Mouse (Mus musculus) stomach, embryonic 14.5 days (tissue): ENCODE measurements around the gene Ttc7. TPM values are rescaled to one million over a fixed set of nuclear protein-coding genes. Genes with fewer than 3 reads are reported as not detected.

Experiments
- ATAC-seq: fragments of 200-750 bp; cut with Nextera tagmentation; 2 replicates; pipeline ENCODE4 v1.8.0; 2017; ENCODE audit warnings: low read depth, moderate TSS enrichment; ENCODE audit not compliant: insufficient number of reproducible peaks, insufficient read depth, low FRiP score
- H3K27ac ChIP-seq: fragments of 300-500 bp; sonication (generic); 2 replicates; pipeline ENCODE4 v1.5.1; 2014; ENCODE audit warnings: mild to moderate bottlenecking, low read length, moderate library complexity, mixed read lengths
- H3K27me3 ChIP-seq: fragments of 300-500 bp; sonication (generic); 2 replicates; pipeline ENCODE4 v1.6.1; 2014; ENCODE audit warnings: low read length, control low read depth, mixed read lengths; ENCODE audit not compliant: control insufficient read depth, insufficient read depth
- H3K36me3 ChIP-seq: fragments of 300-500 bp; sonication (generic); 2 replicates; pipeline ENCODE4 v1.6.1; 2014; ENCODE audit warnings: mild to moderate bottlenecking, control low read depth, low read length, moderate library complexity, mixed read lengths; ENCODE audit not compliant: control insufficient read depth, insufficient read depth
- H3K4me1 ChIP-seq: fragments of 300-500 bp; sonication (generic); 2 replicates; pipeline ENCODE4 v1.6.1; 2014; ENCODE audit warnings: low read length, control low read depth, mixed read lengths; ENCODE audit not compliant: control insufficient read depth, insufficient read depth
- H3K4me2 ChIP-seq: fragments of 300-500 bp; sonication (generic); replicated peaks from 2 replicates; pipeline ENCODE4 v1.6.1; 2014; ENCODE audit warnings: low read depth, low read length, control low read depth
- H3K4me3 ChIP-seq: fragments of 300-500 bp; sonication (generic); 2 replicates; pipeline ENCODE4 v1.5.1; 2014; ENCODE audit warnings: low read depth, low read length, control low read depth
- H3K9ac ChIP-seq: fragments of 300-500 bp; sonication (generic); replicated peaks from 2 replicates; pipeline ENCODE4 v1.6.1; 2014; ENCODE audit warnings: low read depth, mild to moderate bottlenecking, control low read depth, low read length, moderate library complexity, mixed read lengths
- H3K9me3 ChIP-seq: fragments of 300-500 bp; sonication (generic); 2 replicates; pipeline ENCODE4 v1.6.1; 2016; ENCODE audit warnings: low read depth, low read length, control low read depth; ENCODE audit not compliant: control insufficient read depth
- WGBS: fragments of 180-500 bp; shearing (Covaris S2); extraction: QIAGEN DNeasy Blood & Tissue Kit; methylation state at CpG from one replicate; pipeline ENCODE4 v1.1.7; 2014; 5-methylcytosine and 5-hydroxymethylcytosine counted together
- polyA plus RNA-seq: library from polyadenylated mRNA; unstranded; fragments of >200 nt; fragmentation: Nextera tagmentation; extraction: Ambion mirVana; gene quantifications from 2 replicates; pipeline ENCODE4 v1.2.1, GENCODE M21; 2014

Gene Ttc7
- polyA plus RNA-seq, 1 experiment from 2014 or later = 5.9 TPM

DNA sequence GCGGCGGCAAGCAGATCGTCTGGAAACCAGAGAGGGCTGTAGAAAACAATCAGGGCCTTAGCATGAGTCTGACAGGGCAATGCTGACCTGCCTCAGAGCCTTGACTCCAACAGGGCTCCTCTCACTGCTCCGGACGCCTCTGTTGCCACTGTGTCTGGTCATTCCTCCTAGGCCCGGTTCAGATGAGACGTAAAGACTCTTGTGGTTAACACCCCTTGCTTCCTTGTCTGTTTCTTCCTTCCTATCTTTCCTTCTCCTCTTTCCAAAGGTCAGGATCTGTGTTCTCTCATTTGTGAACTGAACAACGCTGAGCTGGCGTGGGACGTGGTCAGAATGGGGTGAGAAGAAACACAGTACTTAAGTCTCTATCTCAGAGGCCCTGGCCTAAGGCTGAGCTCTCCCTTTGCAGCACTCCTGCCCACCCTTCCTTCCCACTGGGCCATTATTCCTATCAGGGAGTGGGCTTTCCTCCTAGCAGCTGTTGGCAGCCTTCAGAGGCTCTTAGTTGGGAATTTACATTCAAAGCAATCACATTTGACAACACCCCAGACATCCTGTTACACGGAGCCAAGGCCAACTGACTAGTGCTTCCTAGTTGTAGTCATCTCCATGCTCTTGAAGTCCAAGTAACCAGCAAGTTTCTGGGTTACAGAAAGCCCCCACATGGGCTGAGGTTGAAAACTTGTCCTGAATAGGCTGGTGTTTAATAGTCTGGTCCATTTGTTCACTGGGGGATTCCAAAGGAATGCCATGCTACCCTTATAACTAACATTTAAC lies 18.4 kb upstream of the Ttc7 start:
- WGBS = 90% methylated on average over 11 of the region's 11 CpGs
- no peak overlapping the region for H3K9ac ChIP-seq
- peak overlapping the region; percentile 85 for H3K4me2 ChIP-seq
- ATAC-seq = no peak
- H3K9me3 ChIP-seq = no peaks in the 10 kb centered on the region; the same call in 1 of the 2 replicates
- H3K4me1 ChIP-seq = peaks cover 8% of the 10 kb centered on the region
- H3K27ac ChIP-seq = no peak overlapping the region
- no peaks in the 10 kb centered on the region for H3K36me3 ChIP-seq
- H3K4me3 ChIP-seq = peak overlapping the region; percentile 87
- H3K27me3 ChIP-seq = no peaks in the 10 kb centered on the region

DNA sequence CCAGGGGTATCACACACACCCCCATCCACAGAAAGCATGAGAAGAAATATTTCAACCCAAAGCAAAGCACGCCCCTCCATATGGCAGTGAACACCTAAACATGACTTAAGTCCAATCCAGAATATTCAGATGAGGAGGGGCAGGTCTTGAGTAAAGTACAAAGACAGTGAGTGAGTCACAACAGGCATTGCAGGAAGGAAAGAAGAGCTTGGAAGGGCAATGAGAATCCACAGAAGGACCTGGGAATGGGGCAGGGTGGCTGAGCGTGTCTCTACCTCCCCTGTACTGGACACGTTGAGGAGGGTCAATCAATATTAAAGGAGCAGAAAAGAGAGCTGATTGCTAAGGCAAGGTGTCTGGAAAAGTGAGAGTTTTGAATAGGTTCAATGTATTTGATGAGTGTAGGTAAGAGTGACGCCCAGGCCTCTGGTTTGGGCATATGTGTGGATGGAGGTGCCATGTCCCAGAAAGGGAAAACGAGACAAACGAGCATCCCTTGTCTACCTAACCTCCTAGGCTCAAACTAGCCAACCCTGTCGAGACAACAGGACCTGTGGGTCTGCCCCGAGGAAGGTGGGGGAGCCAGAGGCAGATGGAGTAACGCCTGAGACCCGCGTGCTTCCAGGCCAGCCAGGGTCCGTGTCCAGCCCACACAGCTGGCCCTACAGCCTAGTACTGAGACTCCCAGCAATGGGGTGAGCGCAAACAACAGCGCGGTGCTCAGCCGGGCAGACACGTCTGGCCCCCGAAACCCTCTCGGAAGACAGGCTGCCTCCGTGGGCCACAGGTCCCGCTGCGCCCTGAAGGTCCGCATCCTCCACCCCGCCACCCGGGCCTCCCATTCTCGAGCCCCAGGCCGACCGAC lies 17.5 kb upstream of the Ttc7 start:
- ATAC-seq = peak; percentile 68
- Histone ChIP-seq H3K27ac (peak overlapping the region; percentile 69; the same call in 1 of the 2 replicates), H3K27me3 (no peaks in the 10 kb centered on the region), H3K9ac (peak overlapping the region; percentile 96), H3K36me3 (no peaks in the 10 kb centered on the region), H3K4me1 (peaks cover 8% of the 10 kb centered on the region), H3K4me2 (peak overlapping the region; percentile 85), H3K9me3 (no peaks in the 10 kb centered on the region; the same call in 1 of the 2 replicates), H3K4me3 (peak overlapping the region; percentile 87)
- WGBS = 6% methylated on average over 28 of the region's 28 CpGs

DNA sequence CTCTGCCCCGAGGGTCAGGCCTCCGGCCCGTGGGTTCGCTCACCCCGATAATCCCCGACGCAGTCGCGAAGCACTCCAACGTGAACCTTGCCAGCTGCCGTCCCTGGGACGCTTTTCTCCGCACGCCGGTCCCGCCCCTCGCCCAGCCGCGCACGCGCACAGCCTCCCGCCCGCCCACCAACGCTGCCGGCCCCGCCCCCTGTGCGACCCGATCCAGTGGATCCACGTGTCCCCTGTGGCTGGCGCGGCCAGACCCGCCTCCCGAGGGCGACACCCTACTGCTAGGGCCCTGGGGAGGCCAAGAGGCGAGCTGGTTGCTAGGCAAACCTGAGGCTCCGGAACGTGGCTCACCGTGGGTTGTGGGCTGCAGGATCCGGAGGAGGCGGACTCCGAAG lies 16.9 kb upstream of the Ttc7 start, which contains the start of gene Mcfd2:
TSS of gene Mcfd2 (minus strand) at position 144 of the 395 bp plus-strand sequence.
- ATAC-seq = peak; percentile 97
- H3K4me2 ChIP-seq = peak within 1 kb of the TSS; percentile 85
- no peaks in the 10 kb centered on the region for H3K36me3 ChIP-seq
- peak within 1 kb of the TSS; percentile 96 for H3K9ac ChIP-seq
- under 1% methylated on average over 41 of the region's 41 CpGs for WGBS
- no peaks in the 10 kb centered on the region for H3K27me3 ChIP-seq
- H3K4me3 ChIP-seq = peak within 1 kb of the TSS; percentile 87
- peaks cover 8% of the 10 kb centered on the region for H3K4me1 ChIP-seq
- H3K9me3 ChIP-seq = no peaks in the 10 kb centered on the region; the same call in 1 of the 2 replicates
- H3K27ac ChIP-seq = peak within 1 kb of the TSS; percentile 70

- 73% methylated on average over 6 of the region's 6 CpGs for WGBS
- Histone ChIP-seq H3K27ac (no peak overlapping the region), H3K27me3 (no peaks in the 10 kb centered on the region), H3K4me1 (peaks cover 5% of the 10 kb centered on the region), H3K9me3 (no peaks in the 10 kb centered on the region; the same call in 1 of the 2 replicates), H3K4me3 (no peak overlapping the region), H3K36me3 (no peaks in the 10 kb centered on the region), H3K4me2 (no peak overlapping the region), H3K9ac (no peak overlapping the region)
- no peak for ATAC-seq
These were observed 13.2 kb upstream of the Ttc7 start for GRCm38 (mm10) chr17:87269454-87269853.

DNA sequence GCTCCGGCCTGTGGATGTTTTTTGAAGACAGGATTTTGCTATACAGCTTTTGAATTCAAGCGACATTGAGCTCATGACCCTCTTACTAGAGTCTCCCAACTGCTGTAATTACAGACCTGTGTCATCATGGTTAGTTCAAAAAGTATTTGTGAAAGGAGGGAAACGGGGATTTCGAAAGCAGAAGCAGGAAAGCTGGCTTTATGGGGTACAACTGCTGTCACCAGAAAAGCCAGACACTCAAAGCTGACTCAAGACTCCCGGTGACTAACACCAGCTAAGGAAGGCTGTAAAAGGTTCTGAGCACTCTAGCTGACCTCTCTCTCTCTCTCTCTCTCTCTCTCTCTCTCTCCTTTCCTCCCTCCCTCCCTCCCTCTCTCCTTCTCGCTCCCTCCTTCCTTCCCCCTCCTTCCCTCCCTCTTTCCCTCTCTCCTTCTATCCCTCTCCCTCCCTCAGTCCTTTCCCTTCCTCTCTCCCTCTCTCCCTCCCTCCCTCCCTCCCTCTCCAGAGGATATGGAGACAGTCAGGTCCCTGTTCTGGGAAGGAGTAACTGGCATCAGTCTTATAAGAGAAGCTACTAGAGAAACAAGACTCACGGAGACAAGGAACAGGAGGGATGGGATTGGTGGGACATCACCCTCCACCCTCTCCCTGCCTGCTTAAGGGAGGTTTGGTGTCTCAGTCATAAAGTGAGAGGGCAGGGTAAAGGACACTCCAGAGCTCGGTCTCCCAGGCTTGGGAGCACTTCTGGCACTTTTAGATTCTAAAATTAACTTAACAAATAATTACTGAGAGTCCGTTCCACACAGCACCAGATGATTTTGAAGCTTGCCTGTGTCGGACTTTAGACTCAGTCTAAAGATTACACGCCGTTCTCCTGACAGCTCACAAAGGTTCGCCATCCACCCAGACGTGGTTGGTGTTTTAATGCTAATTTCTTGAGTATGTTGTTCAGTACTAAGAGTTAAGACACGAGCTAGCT lies 7.0 kb upstream of the Ttc7 start:
- Histone ChIP-seq H3K4me2 (no peak overlapping the region), H3K36me3 (no peaks in the 10 kb centered on the region), H3K4me1 (no peaks in the 10 kb centered on the region), H3K9ac (no peak overlapping the region), H3K27me3 (no peaks in the 10 kb centered on the region), H3K27ac (no peak overlapping the region), H3K9me3 (no peaks in the 10 kb centered on the region; the same call in 1 of the 2 replicates), H3K4me3 (no peak overlapping the region)
- WGBS = 56% methylated on average over 15 of the region's 15 CpGs
- no peak for ATAC-seq

DNA sequence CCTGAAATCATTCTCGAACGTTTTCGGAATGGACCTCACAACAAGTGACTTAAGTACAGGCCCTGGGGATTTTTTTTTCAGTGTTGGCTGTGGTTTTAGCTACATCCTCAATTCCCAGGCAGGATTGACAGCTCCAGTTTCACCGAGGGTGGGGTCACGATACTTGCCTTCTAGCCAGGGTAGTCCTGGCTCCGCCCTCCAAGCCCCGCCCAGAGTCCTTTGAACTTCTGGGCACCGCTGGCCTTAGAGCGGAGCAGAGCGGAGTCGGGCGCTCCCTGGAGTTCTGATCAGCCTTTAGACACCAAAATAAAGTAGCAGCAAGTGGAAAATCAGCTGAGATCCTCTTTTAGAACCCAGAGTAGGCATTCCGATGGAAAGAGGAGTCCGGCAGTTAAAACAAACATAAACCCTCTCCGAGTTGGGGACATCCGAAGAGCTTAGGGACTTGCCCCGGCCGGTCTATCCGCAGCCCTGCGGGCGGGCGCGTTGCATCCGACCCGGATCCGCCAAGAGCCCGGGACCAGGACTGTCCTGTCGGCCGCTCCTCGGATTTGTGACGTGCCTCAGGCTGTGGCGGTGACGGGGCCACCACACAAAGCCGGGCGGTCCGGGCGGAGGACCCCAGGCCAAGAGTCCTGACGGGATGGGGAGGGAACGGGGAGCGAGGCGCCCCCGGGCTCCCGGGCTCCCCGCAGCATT lies 530 bp upstream of the Ttc7 start:
- Histone ChIP-seq H3K4me2 (peak overlapping the region; percentile 87), H3K9ac (peak overlapping the region; percentile 74), H3K4me3 (peak overlapping the region; percentile 54), H3K27me3 (peaks cover 10% of the 10 kb centered on the region), H3K27ac (peak overlapping the region; percentile 94), H3K4me1 (peaks cover 11% of the 10 kb centered on the region; the same call in 1 of the 2 replicates), H3K36me3 (no peaks in the 10 kb centered on the region), H3K9me3 (no peaks in the 10 kb centered on the region)
- ATAC-seq = peak; percentile 80
- WGBS = under 1% methylated on average over 42 of the region's 44 CpGs

- H3K4me3 ChIP-seq = peak overlapping the region; percentile 54
- peaks cover 11% of the 10 kb centered on the region; the same call in 1 of the 2 replicates for H3K4me1 ChIP-seq
- H3K4me2 ChIP-seq = peak overlapping the region; percentile 87
- peak overlapping the region; percentile 41 for H3K9ac ChIP-seq
- no peaks in the 10 kb centered on the region for H3K36me3 ChIP-seq
- peak overlapping the region; percentile 94; the same call in 1 of the 2 replicates for H3K27ac ChIP-seq
- WGBS = under 1% methylated on average over 56 of the region's 56 CpGs
- ATAC-seq = peak; percentile 39
- peaks cover 10% of the 10 kb centered on the region for H3K27me3 ChIP-seq
- H3K9me3 ChIP-seq = no peaks in the 10 kb centered on the region
These were observed 519 bp downstream of the Ttc7 start for GRCm38 (mm10) chr17:87283055-87283754.
